Mouse (Mus musculus) kidney, adult 10 weeks (tissue): ENCODE data around the gene Chchd2. TPM values are rescaled to one million over a fixed set of nuclear protein-coding genes. Genes with fewer than 3 reads are reported as not detected.

Experiments
- polyA plus RNA-seq: library from polyadenylated mRNA; stranded (reverse); fragments of 350-450 nt; fragmentation: Illumina TruSeq; extraction: RNeasy Lipid Tissue Mini Kit (QIAGEN cat#74804); gene quantifications from one replicate; pipeline ENCODE4 v1.2.3, GENCODE M21; 2014; ENCODE audit warnings: low read depth, low replicate concordance

Chchd2 gene
- polyA plus RNA-seq: 776 TPM

GRCm38 (mm10) chr5:129886911-129887636 lies at the start of gene Chchd2:
Chchd2 (minus strand) TSS chr5:129887470.

GRCm38 (mm10) chr5:129908242-129908965 lies 21.1 kb upstream of the Chchd2 start, which contains the start of gene Nupr1l:
Nupr1l (plus strand) TSS chr5:129908540.

GRCm38 (mm10) chr5:129898449-129898848 lies 11.2 kb upstream of the Chchd2 start, which contains the start of gene Phkg1:
Phkg1 (minus strand) TSS chr5:129898549.

GRCm38 (mm10) chr5:129895198-129896088 lies 8.2 kb upstream of the Chchd2 start, which contains the start of gene Zbed5:
Zbed5 (plus strand) TSS chr5:129895723.

GRCm38 (mm10) chr5:129846752-129847557 lies 40.3 kb downstream of the Chchd2 start, which contains the start of gene Sumf2:
Sumf2 (plus strand) TSS chr5:129846986.

Other genes with a start within 250 kb of the Chchd2 start
- gene Zfp11, start 217.4 kb downstream of the Chchd2 start, polyA plus RNA-seq: 4.4 TPM
- not detected for gene Sept14, start 179.0 kb downstream of the Chchd2 start, polyA plus RNA-seq
- 68.5 TPM for gene Mrps17, start 172.0 kb downstream of the Chchd2 start, polyA plus RNA-seq
- 79.5 TPM for gene Nipsnap2, start 162.4 kb downstream of the Chchd2 start, polyA plus RNA-seq
- 9.8 TPM for gene Psph, start 100.0 kb downstream of the Chchd2 start, polyA plus RNA-seq
- gene Sumf2, start 40.5 kb downstream of the Chchd2 start, polyA plus RNA-seq: 4.6 TPM
- gene Zbed5, start 8.3 kb upstream of the Chchd2 start, polyA plus RNA-seq: 2.1 TPM
- gene Phkg1, start 11.1 kb upstream of the Chchd2 start, polyA plus RNA-seq: 0.36 TPM
- gene Nupr1l, start 21.1 kb upstream of the Chchd2 start, polyA plus RNA-seq: 5.8 TPM
- gene Vkorc1l1, start 54.5 kb upstream of the Chchd2 start, polyA plus RNA-seq: 48.9 TPM
- gene Gusb, start 115.6 kb upstream of the Chchd2 start, polyA plus RNA-seq: 13.2 TPM
- 15.5 TPM for gene Asl, start 141.8 kb upstream of the Chchd2 start, polyA plus RNA-seq
- 16.0 TPM for gene Crcp, start 141.8 kb upstream of the Chchd2 start, polyA plus RNA-seq
- 6.8 TPM for gene Tpst1, start 185.9 kb upstream of the Chchd2 start, polyA plus RNA-seq